Mouse (Mus musculus) ES-E14 (cell line): ENCODE measurements around the gene Cmtr2.

Experiments used
- HCFC1 ChIP-seq: IDR thresholded peaks from 2 replicates; pipeline ENCODE4 v1.6.1; 2012; ENCODE audit warnings: low read length, inconsistent platforms, borderline replicate concordance; ENCODE audit not compliant: insufficient read depth
- MAFK ChIP-seq: IDR thresholded peaks from 2 replicates; pipeline ENCODE4 v1.6.1; 2014; ENCODE audit warnings: mild to moderate bottlenecking, low read depth, low read length, inconsistent platforms; ENCODE audit not compliant: insufficient read depth

DNA sequence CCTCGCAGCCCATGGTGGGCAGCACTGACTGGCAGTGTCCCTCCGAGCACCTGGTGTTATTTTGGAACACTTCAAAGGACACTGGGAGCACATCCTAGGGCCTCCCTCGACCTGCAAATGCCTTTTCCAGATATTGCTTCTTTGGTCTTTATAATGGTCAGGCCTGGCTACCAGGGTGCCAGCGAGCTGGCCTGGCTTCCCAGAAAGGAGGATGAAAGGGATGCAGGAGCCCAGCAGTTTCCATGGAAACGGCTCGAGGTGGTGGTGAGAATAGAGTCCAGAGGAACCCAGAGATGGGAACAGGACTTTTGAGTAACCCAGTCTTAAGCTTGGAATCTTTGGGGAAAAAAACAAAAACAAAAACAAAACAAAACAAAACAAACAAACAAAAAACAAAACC is 43.3 kb upstream of the Cmtr2 start:
- no peak for TF ChIP-seq HCFC1
- TF ChIP-seq MAFK: no peak
